Mouse (Mus musculus) liver, adult 2 months (tissue): Measurements from ENCODE around the gene Ctsz. TPM values are rescaled to one million over a fixed set of nuclear protein-coding genes. Genes with fewer than 3 reads are reported as not detected.

ENCODE experiments used
- DNase-seq: peaks from one replicate; pipeline ENCODE4 v3.0.0-alpha.2; 2011; ENCODE audit warnings: low read depth, low spot score; ENCODE audit errors: extremely low read depth
- H3K27ac ChIP-seq: fragments of 200-500 bp; replicated peaks from 2 replicates; pipeline ENCODE4 v1.5.1; 2012; ENCODE audit warnings: low read depth, mild to moderate bottlenecking, control low read depth, inconsistent platforms, low read length; ENCODE audit not compliant: insufficient read depth
- H3K27me3 ChIP-seq: fragments of 200-500 bp; 2 replicates; pipeline ENCODE4 v1.6.1; 2012; ENCODE audit warnings: mild to moderate bottlenecking, moderate library complexity, low read length, inconsistent platforms; ENCODE audit not compliant: control insufficient read depth, insufficient read depth
- H3K36me3 ChIP-seq: fragments of 200-500 bp; 2 replicates; pipeline ENCODE4 v1.6.1; 2012; ENCODE audit warnings: low read length, inconsistent platforms; ENCODE audit not compliant: control insufficient read depth, insufficient read depth
- H3K4me1 ChIP-seq: fragments of 200-500 bp; 2 replicates; pipeline ENCODE4 v1.6.1; 2011; ENCODE audit warnings: low read length; ENCODE audit not compliant: control insufficient read depth, insufficient read depth
- H3K4me3 ChIP-seq: fragments of 200-500 bp; 2 replicates; pipeline ENCODE4 v1.5.1; 2011; ENCODE audit warnings: low read depth, mild to moderate bottlenecking, control low read depth, low read length, moderate library complexity; ENCODE audit not compliant: insufficient read depth
- H3K79me2 ChIP-seq: fragments of 200-500 bp; 2 replicates; pipeline ENCODE4 v1.6.1; 2012; ENCODE audit warnings: inconsistent platforms, mild to moderate bottlenecking, low read length, moderate library complexity; ENCODE audit not compliant: control insufficient read depth, insufficient read depth
- H3K9ac ChIP-seq: fragments of 200-500 bp; 2 replicates; pipeline ENCODE4 v1.6.1; 2012; ENCODE audit warnings: low read depth, mild to moderate bottlenecking, control low read depth, inconsistent platforms, low read length
- CTCF ChIP-seq: fragments of 200-500 bp; IDR thresholded peaks from 2 replicates; pipeline ENCODE4 v1.5.1; 2011; ENCODE audit warnings: low read depth, low read length, control low read depth
- POLR2A ChIP-seq: fragments of 200-500 bp; IDR thresholded peaks from 2 replicates; pipeline ENCODE4 v1.6.1; 2011; ENCODE audit warnings: low read length, control low read depth; ENCODE audit not compliant: insufficient read depth; ENCODE audit errors: extremely low read depth
- WGBS: fragments of 180-500 bp; shearing (Covaris S2); methylation state at CpG from one replicate; pipeline ENCODE4 v1.1.7; 2018; 5-methylcytosine and 5-hydroxymethylcytosine counted together
- polyA plus RNA-seq: library from polyadenylated mRNA; depleted of rRNA; stranded (reverse); fragments of >200 nt; gene quantifications from 2 replicates; pipeline ENCODE4 v1.2.3, GENCODE M21; 2012
- total RNA-seq: library from RNA; depleted of rRNA; stranded (reverse); fragments of >200 nt; gene quantifications from 2 replicates; pipeline ENCODE4 v1.2.3, GENCODE M21; 2014

Gene Ctsz
- total and polyA plus RNA-seq, 2 experiments: 235 to 389 TPM

- Histone ChIP-seq H3K4me3 (no peak overlapping the region), H3K36me3 (no peaks in the 10 kb centered on the region), H3K9ac (no peak overlapping the region), H3K27ac (no peak overlapping the region), H3K27me3 (no peaks in the 10 kb centered on the region), H3K4me1 (no peaks in the 10 kb centered on the region), H3K79me2 (no peaks in the 10 kb centered on the region)
- 39% methylated on average over 7 of the region's 7 CpGs for WGBS
- TF ChIP-seq POLR2A: no peak
- TF ChIP-seq CTCF: no peak
- no peak for DNase-seq
Observed at GRCm38 (mm10) chr2:174446492-174446891, 7.7 kb upstream of the Ctsz start.

GRCm38 (mm10) chr2:174445018-174445417 is 6.2 kb upstream of the Ctsz start:
- WGBS: 75% methylated on average over 6 of the region's 6 CpGs
- Histone ChIP-seq H3K79me2 (no peaks in the 10 kb centered on the region), H3K27ac (no peak overlapping the region), H3K9ac (no peak overlapping the region), H3K4me3 (no peak overlapping the region), H3K4me1 (no peaks in the 10 kb centered on the region), H3K27me3 (no peaks in the 10 kb centered on the region), H3K36me3 (no peaks in the 10 kb centered on the region)
- DNase-seq: no peak
- no peak for TF ChIP-seq CTCF
- TF ChIP-seq POLR2A: no peak

- whole genome bisulfite sequencing: 71% methylated on average over 7 of the region's 7 CpGs
Observed at GRCm38 (mm10) chr2:174444359-174444758, 5.5 kb upstream of the Ctsz start.

GRCm38 (mm10) chr2:174443046-174443445 is 4.2 kb upstream of the Ctsz start:
- no peak overlapping the region for H3K27ac ChIP-seq
- peaks cover 1% of the 10 kb centered on the region for H3K4me1 ChIP-seq
- peaks cover 4% of the 10 kb centered on the region for H3K79me2 ChIP-seq
- H3K9ac ChIP-seq: no peak overlapping the region
- no peaks in the 10 kb centered on the region for H3K27me3 ChIP-seq
- no peak overlapping the region for H3K4me3 ChIP-seq
- no peak for DNase-seq
- no peaks in the 10 kb centered on the region for H3K36me3 ChIP-seq
- 75% methylated on average over 2 of the region's 2 CpGs for WGBS
- TF ChIP-seq CTCF (no peak), POLR2A (no peak)

More at GRCm38 (mm10) chr2:174444359-174444758, 5.5 kb upstream of the Ctsz start:
- no peak for TF ChIP-seq POLR2A
- no peak for TF ChIP-seq CTCF
- no peak overlapping the region for H3K4me3 ChIP-seq
- no peaks in the 10 kb centered on the region for H3K4me1 ChIP-seq
- no peak overlapping the region for H3K27ac ChIP-seq
- H3K9ac ChIP-seq: no peak overlapping the region
- DNase-seq: no peak
- H3K27me3 ChIP-seq: no peaks in the 10 kb centered on the region
- no peaks in the 10 kb centered on the region for H3K36me3 ChIP-seq
- no peaks in the 10 kb centered on the region for H3K79me2 ChIP-seq

- no peak for DNase-seq
- Histone ChIP-seq H3K27me3 (no peaks in the 10 kb centered on the region), H3K36me3 (no peaks in the 10 kb centered on the region), H3K27ac (no peak overlapping the region), H3K79me2 (peaks cover 6% of the 10 kb centered on the region), H3K4me1 (peaks cover 7% of the 10 kb centered on the region), H3K4me3 (no peak overlapping the region), H3K9ac (no peak overlapping the region)
- TF ChIP-seq POLR2A: no peak
- no peak for TF ChIP-seq CTCF
- 93% methylated on average over 9 of the region's 9 CpGs for WGBS
Observed at GRCm38 (mm10) chr2:174442460-174442859, 3.6 kb upstream of the Ctsz start.

- TF ChIP-seq POLR2A: no peak
- TF ChIP-seq CTCF: no peak
- Histone ChIP-seq H3K4me3 (no peak overlapping the region), H3K27ac (no peak overlapping the region), H3K36me3 (no peaks in the 10 kb centered on the region), H3K27me3 (no peaks in the 10 kb centered on the region), H3K79me2 (peaks cover 8% of the 10 kb centered on the region), H3K4me1 (peaks cover 11% of the 10 kb centered on the region), H3K9ac (no peak overlapping the region)
- no peak for DNase-seq
- WGBS: 83% methylated on average over 4 of the region's 4 CpGs
Observed at GRCm38 (mm10) chr2:174441898-174442297, 3.1 kb upstream of the Ctsz start.
